Mouse (Mus musculus): ENCODE measurements around the gene Fgd3.

The Fgd3 gene

GRCm38 (mm10) chr13:49247232-49247739 is 72.8 kb downstream of the Fgd3 start:
- peak; percentile 39 for DNase-seq

GRCm38 (mm10) chr13:49246626-49247025 is 73.5 kb downstream of the Fgd3 start:
- DNase-seq: peak; percentile 48

GRCm38 (mm10) chr13:49246011-49246410 is 74.1 kb downstream of the Fgd3 start:
- peak; percentile 61 for DNase-seq

GRCm38 (mm10) chr13:49245251-49245650 is 74.9 kb downstream of the Fgd3 start:
- DNase-seq: peak; percentile 91

GRCm38 (mm10) chr13:49243492-49243891 is 76.6 kb downstream of the Fgd3 start:
- no peak for DNase-seq

GRCm38 (mm10) chr13:49242321-49243065 is 77.6 kb downstream of the Fgd3 start:
- DNase-seq: no peak

- DNase-seq: no peak
These were observed 81.4 kb downstream of the Fgd3 start for GRCm38 (mm10) chr13:49238737-49239136.

GRCm38 (mm10) chr13:49237617-49238016 is 82.5 kb downstream of the Fgd3 start:
- no peak for DNase-seq

- DNase-seq: no peak
These were observed 85.4 kb downstream of the Fgd3 start for GRCm38 (mm10) chr13:49234711-49235110.

GRCm38 (mm10) chr13:49233792-49234572 is 86.1 kb downstream of the Fgd3 start:
- DNase-seq: peak; percentile 82

GRCm38 (mm10) chr13:49225633-49226032 is 94.5 kb downstream of the Fgd3 start:
- DNase-seq: no peak

GRCm38 (mm10) chr13:49225159-49225558 is 95.0 kb downstream of the Fgd3 start:
- no peak for DNase-seq

- no peak for DNase-seq
These were observed 95.4 kb downstream of the Fgd3 start for GRCm38 (mm10) chr13:49224729-49225128.

- DNase-seq: peak; percentile 73
These were observed 95.8 kb downstream of the Fgd3 start for GRCm38 (mm10) chr13:49224314-49224713.

GRCm38 (mm10) chr13:49220912-49221311 is 99.2 kb downstream of the Fgd3 start:
- DNase-seq: no peak

- no peak for DNase-seq
These were observed 100.7 kb downstream of the Fgd3 start for GRCm38 (mm10) chr13:49219367-49219766.

- no peak for DNase-seq
These were observed 101.5 kb downstream of the Fgd3 start for GRCm38 (mm10) chr13:49218651-49219050.

GRCm38 (mm10) chr13:49216808-49217561 is 103.1 kb downstream of the Fgd3 start:
- DNase-seq: no peak

GRCm38 (mm10) chr13:49216220-49216552 is 103.9 kb downstream of the Fgd3 start:
- DNase-seq: no peak

GRCm38 (mm10) chr13:49215504-49216219 is 104.4 kb downstream of the Fgd3 start, which contains the start of gene Card19:
Gene Card19 (minus strand): TSS chr13:49216037.
- peak; percentile 95 for DNase-seq

- no peak for DNase-seq
These were observed 105.0 kb downstream of the Fgd3 start for GRCm38 (mm10) chr13:49215128-49215503.

GRCm38 (mm10) chr13:49214454-49214853 is 105.7 kb downstream of the Fgd3 start:
- no peak for DNase-seq

GRCm38 (mm10) chr13:49213531-49213932 is 106.6 kb downstream of the Fgd3 start:
- peak; percentile 50 for DNase-seq
